Mouse (Mus musculus): ENCODE data around the gene Hs3st3a1.

DNA sequence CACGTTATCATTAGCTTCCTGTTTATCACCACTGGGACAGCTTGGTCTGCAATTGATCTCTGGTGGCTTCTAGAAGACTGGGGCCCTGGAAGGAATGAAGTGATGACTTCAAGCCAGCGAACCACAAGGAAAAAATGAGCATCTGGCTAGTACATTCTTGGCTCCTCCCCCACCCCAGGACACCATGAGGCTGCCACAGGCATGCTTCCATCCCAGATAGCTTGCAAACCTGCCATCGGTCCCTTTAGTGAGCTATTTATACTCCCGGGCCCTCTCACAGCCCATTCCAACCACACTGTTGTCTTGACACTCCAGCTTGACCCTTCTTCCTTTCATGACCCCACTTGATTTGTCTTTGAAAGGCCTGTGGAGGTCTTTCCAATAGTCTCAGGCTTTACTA is 127.6 kb downstream of the Hs3st3a1 start:
- TF ChIP-seq POLR2A (IDR thresholded peaks at IDR 0.05; ENCODE audit: low read depth, low read length) = no peak
- no peak for TF ChIP-seq CTCF (IDR thresholded peaks at IDR 0.05; ENCODE audit: borderline replicate concordance, insufficient read depth, low read length)
